Mouse (Mus musculus): ENCODE measurements around the gene Ift122. TPM values are rescaled to one million over a fixed set of nuclear protein-coding genes. Genes with fewer than 3 reads are reported as not detected.
A peak's percentile ranks its signal among the peaks of the same experiment; 100 is the strongest.

Ift122 gene
- total and polyA plus RNA-seq, 3 experiments: 7.9 to 14.1 (median 8.6) TPM

GRCm38 (mm10) chr6:115955664-115956063 lies 102.4 kb downstream of the Ift122 start:
- Histone ChIP-seq H3K4me3 (replicated peaks in 1 of 3; ENCODE audit: low read depth in 2 of 3, low read length in 2 of 3, poor library complexity in 1 of 3) (no peak overlapping the region), H3K9me3 (replicated peaks; ENCODE audit: low read length) (peaks cover 5% of the 10 kb centered on the region), H3K9ac (ENCODE audit: insufficient read depth, low read depth) (no peak overlapping the region), H3K27ac (ENCODE audit: insufficient read depth, low read depth) (no peak overlapping the region), H3K4me2 (ENCODE audit: insufficient read depth, low read depth, poor library complexity, severe bottlenecking) (no peak overlapping the region), H3K27me3 (replicated peaks) (no peaks in the 10 kb centered on the region), H3K79me2 (replicated peaks; ENCODE audit: control insufficient read depth, extremely low read depth, insufficient read depth, poor library complexity, severe bottlenecking) (no peaks in the 10 kb centered on the region), H3K4me1 (ENCODE audit: control insufficient read depth in 1 of 2, insufficient read depth in 2 of 2) (peaks cover 13 to 54% of the 10 kb centered on the region in 2 experiments), H3K36me3 (replicated peaks in 1 of 2; ENCODE audit: control insufficient read depth in 1 of 2, insufficient read depth in 1 of 2, low read length in 1 of 2) (peaks cover 59 to 77% of the 10 kb centered on the region in 2 experiments)
- in situ Hi-C loops (cut with MboI; ENCODE audit: low pct_ligation_motif_present, low pct_unique_long_range_greater_than_20kb, low sequenced_read_pairs): no loop called here
- dilution Hi-C loops (cut with MboI; ENCODE audit: extremely low pct_ligation_motif_present, extremely low pct_unique_long_range_greater_than_20kb, low sequenced_read_pairs): no loop called here
- no peak for TF ChIP-seq POLR2A (IDR thresholded peaks at IDR 0.05; ENCODE audit: low read depth, low read length)
- TF ChIP-seq JUN (IDR thresholded peaks at IDR 0.05; ENCODE audit: insufficient read depth, low read depth, low read length): no peak
- no peak for TF ChIP-seq POLR2AphosphoS2 (IDR thresholded peaks at IDR 0.05; ENCODE audit: low read depth, low read length)
- no peak for TF ChIP-seq USF2 (conservative IDR thresholded peaks at IDR 0.05; ENCODE audit: low read depth, low read length)
- TF ChIP-seq EP300 (IDR thresholded peaks at IDR 0.05; ENCODE audit: low read length): no peak
- TF ChIP-seq UBTF (IDR thresholded peaks at IDR 0.05; ENCODE audit: low read depth, low read length): no peak
- no peak for TF ChIP-seq KAT2A (IDR thresholded peaks at IDR 0.05; ENCODE audit: insufficient replicate concordance, low read length)
- no peak for TF ChIP-seq NELFE (IDR thresholded peaks at IDR 0.05; ENCODE audit: low read depth, low read length)
- TF ChIP-seq SMC3 (IDR thresholded peaks at IDR 0.05; ENCODE audit: low read depth, low read length): no peak
- TF ChIP-seq ZKSCAN1 (IDR thresholded peaks at IDR 0.05; ENCODE audit: borderline replicate concordance, low read depth, low read length): no peak
- TF ChIP-seq E2F4 (IDR thresholded peaks at IDR 0.05; ENCODE audit: insufficient replicate concordance, low read depth, low read length): no peak
- no peak for DNase-seq (ENCODE audit: extremely low read depth)

GRCm38 (mm10) chr6:115956418-115956921 lies 103.2 kb downstream of the Ift122 start:
- TF ChIP-seq ZMIZ1 (IDR thresholded peaks at IDR 0.05; ENCODE audit: low read depth, low read length) (no peak), MAFK (IDR thresholded peaks at IDR 0.05; ENCODE audit: insufficient replicate concordance, low read length) (no peak), E2F4 (IDR thresholded peaks at IDR 0.05; ENCODE audit: insufficient replicate concordance, low read depth, low read length) (no peak), RAD21 (IDR thresholded peaks at IDR 0.05; ENCODE audit: low read depth, low read length) (peak; percentile 43), SMC3 (IDR thresholded peaks at IDR 0.05; ENCODE audit: low read depth, low read length) (peak; percentile 43), CTCF (conservative IDR thresholded peaks at IDR 0.05 in 1 of 2, IDR thresholded peaks at IDR 0.05 in 1 of 2; ENCODE audit: low read depth in 2 of 2, low read length in 2 of 2) (peak in 1 of 2 experiments; percentile 45; a peak in 2 of 4 replicates)
- Histone ChIP-seq H3K9ac (ENCODE audit: insufficient read depth, low read depth) (no peak overlapping the region), H3K27ac (ENCODE audit: insufficient read depth, low read depth) (no peak overlapping the region), H3K36me3 (replicated peaks in 1 of 2; ENCODE audit: control insufficient read depth in 1 of 2, insufficient read depth in 1 of 2, low read length in 1 of 2) (peaks cover 66 to 85% of the 10 kb centered on the region in 2 experiments), H3K27me3 (replicated peaks) (no peaks in the 10 kb centered on the region), H3K79me2 (replicated peaks; ENCODE audit: control insufficient read depth, extremely low read depth, insufficient read depth, poor library complexity, severe bottlenecking) (no peaks in the 10 kb centered on the region), H3K9me3 (replicated peaks; ENCODE audit: low read length) (peaks cover 3% of the 10 kb centered on the region), H3K4me3 (replicated peaks in 1 of 3; ENCODE audit: low read depth in 2 of 3, low read length in 2 of 3, poor library complexity in 1 of 3) (no peak overlapping the region), H3K4me2 (ENCODE audit: insufficient read depth, low read depth, poor library complexity, severe bottlenecking) (no peak overlapping the region), H3K4me1 (ENCODE audit: control insufficient read depth in 1 of 2, insufficient read depth in 2 of 2) (peaks cover 13 to 59% of the 10 kb centered on the region in 2 experiments)
- DNase-seq (ENCODE audit: extremely low read depth): no peak
- dilution Hi-C loops (cut with MboI; ENCODE audit: extremely low pct_ligation_motif_present, extremely low pct_unique_long_range_greater_than_20kb, low sequenced_read_pairs): no loop called here
- in situ Hi-C loops (cut with MboI; ENCODE audit: low pct_ligation_motif_present, low pct_unique_long_range_greater_than_20kb, low sequenced_read_pairs): no loop called here
